Mouse (Mus musculus): ENCODE measurements around the gene Acap1. TPM values are rescaled to one million over a fixed set of nuclear protein-coding genes. Genes with fewer than 3 reads are reported as not detected.

The Acap1 gene
- polyA plus RNA-seq, 1 experiment from 2014 or later, result 1.0 TPM

DNA sequence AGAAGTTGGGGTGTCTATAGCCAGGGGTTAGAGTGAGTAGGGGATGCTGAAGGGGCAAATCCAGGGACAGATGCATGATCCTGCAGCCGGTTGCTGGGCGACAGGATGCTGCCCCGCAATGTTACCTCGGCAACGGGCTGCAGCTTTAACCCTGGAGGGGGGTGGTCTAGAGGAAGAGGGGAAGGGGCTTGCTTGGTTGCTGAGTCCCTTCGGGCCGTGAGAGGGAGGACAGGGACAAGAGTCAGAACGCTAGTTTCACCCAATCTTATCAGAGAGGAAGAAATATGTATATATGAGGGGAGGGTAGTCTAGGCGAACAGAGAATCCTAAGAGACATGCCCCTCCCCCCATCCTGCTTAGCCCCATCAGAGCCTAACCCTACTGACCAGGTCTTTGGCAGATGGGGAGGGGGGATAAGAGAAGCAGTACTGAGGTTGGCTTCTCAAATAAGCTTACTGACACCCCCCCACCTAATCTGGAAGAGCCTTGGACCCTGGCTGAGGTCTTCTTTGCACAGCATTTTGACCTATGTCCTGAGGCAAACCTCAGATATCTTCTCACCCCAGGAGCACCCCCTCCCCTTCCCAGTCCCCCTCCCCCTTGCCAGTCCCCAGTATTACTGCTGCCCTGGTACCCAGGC lies 59.9 kb downstream of the Acap1 start:
- DNase-seq (ENCODE audit: low spot score), result peak; percentile 83
- Histone ChIP-seq H3K9me3 (replicated peaks) (no peaks in the 10 kb centered on the region), H3K27ac (replicated peaks) (peak overlapping the region; percentile 93), H3K4me3 (peak overlapping the region; percentile 86), H3K36me3 (peaks cover 34% of the 10 kb centered on the region), H3K27me3 (ENCODE audit: low read depth, poor library complexity, severe bottlenecking) (peaks cover 44% of the 10 kb centered on the region), H3K4me1 (peaks cover 74% of the 10 kb centered on the region)
- WGBS, result 2% methylated on average over 9 of the region's 9 CpGs

DNA sequence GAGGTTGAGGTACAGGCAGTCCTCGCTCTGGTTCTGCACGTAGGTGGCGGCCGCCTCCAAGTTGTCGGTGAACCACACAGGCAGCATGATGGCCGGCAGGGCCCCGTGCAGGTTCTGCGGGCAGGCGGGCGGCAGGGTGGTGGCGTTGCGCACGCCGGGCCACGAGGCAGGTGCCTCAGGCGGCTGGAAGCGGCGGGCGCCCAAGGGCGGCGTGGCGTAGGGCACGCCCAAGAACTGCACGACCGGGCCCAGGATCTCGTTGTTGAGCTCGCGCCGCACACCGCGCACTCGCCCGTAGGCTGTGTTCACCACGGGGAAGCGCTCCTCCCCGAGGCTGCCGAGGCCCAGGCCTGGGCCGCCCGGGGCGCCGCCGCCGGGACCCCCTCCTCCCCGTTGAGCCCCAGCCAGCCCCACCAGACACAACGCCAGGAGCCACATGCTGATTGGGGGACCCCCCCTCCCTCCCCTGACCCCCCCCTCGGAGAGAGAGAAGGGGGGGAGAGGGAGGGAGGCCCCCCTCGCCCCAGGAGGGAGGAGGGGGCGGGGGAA lies 61.3 kb downstream of the Acap1 start:
- 7% methylated on average over 47 of the region's 48 CpGs for WGBS
- H3K36me3 ChIP-seq, result peaks cover 40% of the 10 kb centered on the region
- H3K4me1 ChIP-seq, result peaks cover 73% of the 10 kb centered on the region
- DNase-seq (ENCODE audit: low spot score), result peak; percentile 52
- peak overlapping the region; percentile 93 for H3K27ac ChIP-seq (replicated peaks)
- H3K4me3 ChIP-seq, result peak overlapping the region; percentile 86
- H3K27me3 ChIP-seq (ENCODE audit: low read depth, poor library complexity, severe bottlenecking), result peaks cover 44% of the 10 kb centered on the region
- H3K9me3 ChIP-seq (replicated peaks), result no peaks in the 10 kb centered on the region

DNA sequence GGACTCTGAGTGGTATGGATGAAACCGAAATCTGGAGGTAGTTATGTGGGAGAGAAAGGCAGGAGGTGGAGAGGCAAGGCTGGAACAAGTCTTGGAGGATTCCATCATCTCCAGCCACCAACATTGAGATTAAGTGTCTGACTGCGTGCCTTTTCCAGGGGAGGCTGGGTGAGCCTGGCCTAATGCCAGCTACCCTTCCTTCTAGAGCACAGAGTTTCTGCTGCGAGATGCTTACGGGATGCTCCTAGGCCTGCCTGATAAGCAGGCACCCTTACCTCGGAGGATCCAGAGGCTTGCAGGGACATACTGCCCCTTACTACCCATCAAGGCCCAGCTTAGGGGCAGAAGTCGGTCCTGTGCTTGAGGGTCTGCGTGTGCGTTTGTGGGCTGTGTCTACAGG lies 61.8 kb downstream of the Acap1 start:
- Histone ChIP-seq H3K27me3 (ENCODE audit: low read depth, poor library complexity, severe bottlenecking) (peaks cover 44% of the 10 kb centered on the region), H3K27ac (replicated peaks) (peak overlapping the region; percentile 93), H3K36me3 (peaks cover 45% of the 10 kb centered on the region), H3K4me1 (peaks cover 72% of the 10 kb centered on the region), H3K9me3 (replicated peaks) (no peaks in the 10 kb centered on the region), H3K4me3 (peak overlapping the region; percentile 86)
- WGBS, result 69% methylated on average over 8 of the region's 8 CpGs
- no peak for DNase-seq (ENCODE audit: low spot score)

Small RNA genes lying within 50 kb of the gene (microRNA-seq; reads per million reads assigned to microRNA genes)
- not detected for gene Mir6924

Other genes with a start within 250 kb of the Acap1 start
- 0.16 TPM in 1 of 2 replicates, not detected in the other for gene Sox15, start 240.2 kb downstream of the Acap1 start, polyA plus RNA-seq (2016; fragmentation: Nextera tagmentation; extraction: Ambion mirVana)
- gene Mpdu1, start 232.9 kb downstream of the Acap1 start, polyA plus RNA-seq (2016; fragmentation: Nextera tagmentation; extraction: Ambion mirVana), result 85.1 and 86.2 TPM in 2 replicates
- 7.0 and 7.4 TPM in 2 replicates for gene Cd68, start 229.4 kb downstream of the Acap1 start, polyA plus RNA-seq (2016; fragmentation: Nextera tagmentation; extraction: Ambion mirVana)
- 710 and 716 TPM in 2 replicates for gene Eif4a1, start 223.1 kb downstream of the Acap1 start, polyA plus RNA-seq (2016; fragmentation: Nextera tagmentation; extraction: Ambion mirVana)
- 112 and 114 TPM in 2 replicates for gene Senp3, start 213.5 kb downstream of the Acap1 start, polyA plus RNA-seq (2016; fragmentation: Nextera tagmentation; extraction: Ambion mirVana)
- gene Tnfsf13, start 209.8 kb downstream of the Acap1 start, polyA plus RNA-seq (2016; fragmentation: Nextera tagmentation; extraction: Ambion mirVana), result 0.11 and 0.30 TPM in 2 replicates
- gene Tnfsf12, start 199.7 kb downstream of the Acap1 start, polyA plus RNA-seq (2016; fragmentation: Nextera tagmentation; extraction: Ambion mirVana), result 1.2 and 1.4 TPM in 2 replicates
- gene Tnfsfm13, start 199.4 kb downstream of the Acap1 start, polyA plus RNA-seq (2016; fragmentation: Nextera tagmentation; extraction: Ambion mirVana), result 1.0 and 1.3 TPM in 2 replicates
- 25.6 and 32.2 TPM in 2 replicates for gene Polr2a, start 136.9 kb downstream of the Acap1 start, polyA plus RNA-seq (2016; fragmentation: Nextera tagmentation; extraction: Ambion mirVana)
- gene Slc35g3, start 133.6 kb downstream of the Acap1 start, polyA plus RNA-seq (2016; fragmentation: Nextera tagmentation; extraction: Ambion mirVana), result 0.09 TPM in 1 of 2 replicates, not detected in the other
- 0.64 and 0.91 TPM in 2 replicates for gene Zbtb4, start 129.6 kb downstream of the Acap1 start, polyA plus RNA-seq (2016; fragmentation: Nextera tagmentation; extraction: Ambion mirVana)
- gene Chrnb1, start 99.6 kb downstream of the Acap1 start, polyA plus RNA-seq (2016; fragmentation: Nextera tagmentation; extraction: Ambion mirVana), result 1.1 TPM in 2 replicates
- gene Fgf11, start 93.7 kb downstream of the Acap1 start, polyA plus RNA-seq (2016; fragmentation: Nextera tagmentation; extraction: Ambion mirVana), result 1.0 and 1.4 TPM in 2 replicates
- 0.90 and 0.99 TPM in 2 replicates for gene Tmem102, start 89.9 kb downstream of the Acap1 start, polyA plus RNA-seq (2016; fragmentation: Nextera tagmentation; extraction: Ambion mirVana)
- not detected in 2 replicates for gene Gm39566, start 80.2 kb downstream of the Acap1 start, polyA plus RNA-seq (2016; fragmentation: Nextera tagmentation; extraction: Ambion mirVana)
- not detected in 2 replicates for gene Spem2, start 77.1 kb downstream of the Acap1 start, polyA plus RNA-seq (2016; fragmentation: Nextera tagmentation; extraction: Ambion mirVana)
- gene Spem1, start 73.4 kb downstream of the Acap1 start, polyA plus RNA-seq (2016; fragmentation: Nextera tagmentation; extraction: Ambion mirVana), result 0.12 and 0.19 TPM in 2 replicates
- 6.1 and 8.6 TPM in 2 replicates for gene Nlgn2, start 57.8 kb downstream of the Acap1 start, polyA plus RNA-seq (2016; fragmentation: Nextera tagmentation; extraction: Ambion mirVana)
- gene Tmem256, start 57.0 kb downstream of the Acap1 start, polyA plus RNA-seq (2016; fragmentation: Nextera tagmentation; extraction: Ambion mirVana), result 345 and 346 TPM in 2 replicates
- gene Plscr3, start 49.2 kb downstream of the Acap1 start, polyA plus RNA-seq (2016; fragmentation: Nextera tagmentation; extraction: Ambion mirVana), result 70.4 and 81.8 TPM in 2 replicates
- 0.41 and 0.44 TPM in 2 replicates for gene Tnk1, start 36.8 kb downstream of the Acap1 start, polyA plus RNA-seq (2016; fragmentation: Nextera tagmentation; extraction: Ambion mirVana)
- gene Tmem95, start 17.5 kb downstream of the Acap1 start, polyA plus RNA-seq (2016; fragmentation: Nextera tagmentation; extraction: Ambion mirVana), result not detected in 2 replicates
- 6.4 and 7.0 TPM in 2 replicates for gene Kctd11, start 14.1 kb downstream of the Acap1 start, polyA plus RNA-seq (2016; fragmentation: Nextera tagmentation; extraction: Ambion mirVana)
- gene 2810408A11Rik, start 5.4 kb upstream of the Acap1 start, polyA plus RNA-seq (2016; fragmentation: Nextera tagmentation; extraction: Ambion mirVana), result 14.8 and 20.5 TPM in 2 replicates
- gene Neurl4, start 5.5 kb upstream of the Acap1 start, polyA plus RNA-seq (2016; fragmentation: Nextera tagmentation; extraction: Ambion mirVana), result 12.8 and 14.3 TPM in 2 replicates
- gene Gps2, start 18.3 kb upstream of the Acap1 start, polyA plus RNA-seq (2016; fragmentation: Nextera tagmentation; extraction: Ambion mirVana), result 98.4 and 111 TPM in 2 replicates
- 2,258 and 2,701 TPM in 2 replicates for gene Eif5a, start 26.4 kb upstream of the Acap1 start, polyA plus RNA-seq (2016; fragmentation: Nextera tagmentation; extraction: Ambion mirVana)
- 2.4 and 2.8 TPM in 2 replicates for gene Ybx2, start 40.3 kb upstream of the Acap1 start, polyA plus RNA-seq (2016; fragmentation: Nextera tagmentation; extraction: Ambion mirVana)
- 12.6 and 12.8 TPM in 2 replicates for gene Slc2a4, start 52.6 kb upstream of the Acap1 start, polyA plus RNA-seq (2016; fragmentation: Nextera tagmentation; extraction: Ambion mirVana)
- gene Cldn7, start 69.2 kb upstream of the Acap1 start, polyA plus RNA-seq (2016; fragmentation: Nextera tagmentation; extraction: Ambion mirVana), result 7.1 and 7.6 TPM in 2 replicates
- gene Ctdnep1, start 85.6 kb upstream of the Acap1 start, polyA plus RNA-seq (2016; fragmentation: Nextera tagmentation; extraction: Ambion mirVana), result 20.5 and 26.3 TPM in 2 replicates
- 151 and 155 TPM in 2 replicates for gene Elp5, start 87.0 kb upstream of the Acap1 start, polyA plus RNA-seq (2016; fragmentation: Nextera tagmentation; extraction: Ambion mirVana)
- 409 and 454 TPM in 2 replicates for gene Gabarap, start 95.6 kb upstream of the Acap1 start, polyA plus RNA-seq (2016; fragmentation: Nextera tagmentation; extraction: Ambion mirVana)
- gene Phf23, start 100.2 kb upstream of the Acap1 start, polyA plus RNA-seq (2016; fragmentation: Nextera tagmentation; extraction: Ambion mirVana), result 95.1 and 96.3 TPM in 2 replicates
- 52.1 and 54.1 TPM in 2 replicates for gene Dvl2, start 105.1 kb upstream of the Acap1 start, polyA plus RNA-seq (2016; fragmentation: Nextera tagmentation; extraction: Ambion mirVana)
- 42.2 and 48.6 TPM in 2 replicates for gene Acadvl, start 119.9 kb upstream of the Acap1 start, polyA plus RNA-seq (2016; fragmentation: Nextera tagmentation; extraction: Ambion mirVana)
- 16.6 and 23.8 TPM in 2 replicates for gene Dlg4, start 121.4 kb upstream of the Acap1 start, polyA plus RNA-seq (2016; fragmentation: Nextera tagmentation; extraction: Ambion mirVana)
- gene Asgr1, start 158.5 kb upstream of the Acap1 start, polyA plus RNA-seq (2016; fragmentation: Nextera tagmentation; extraction: Ambion mirVana), result 0.58 and 0.73 TPM in 2 replicates
- not detected in 2 replicates for gene Asgr2, start 197.1 kb upstream of the Acap1 start, polyA plus RNA-seq (2016; fragmentation: Nextera tagmentation; extraction: Ambion mirVana)
- gene Mgl2, start 234.8 kb upstream of the Acap1 start, polyA plus RNA-seq (2016; fragmentation: Nextera tagmentation; extraction: Ambion mirVana), result 0.12 TPM in 1 of 2 replicates, not detected in the other